Mouse (Mus musculus): ENCODE results near the gene Naa10.

- TF ChIP-seq POLR2A (IDR thresholded peaks at IDR 0.05; ENCODE audit: extremely low read depth, insufficient read depth, low read length) = no peak
- no peak for TF ChIP-seq CTCF (IDR thresholded peaks at IDR 0.05; ENCODE audit: low read depth, low read length)
These were observed 4.8 kb downstream of the Naa10 start for GRCm38 (mm10) chrX:73916945-73917344.

Data from liver, adult 2 months (tissue).